ENCODE assay signal across 17 mouse cellular contexts in the genomic region with DNA sequence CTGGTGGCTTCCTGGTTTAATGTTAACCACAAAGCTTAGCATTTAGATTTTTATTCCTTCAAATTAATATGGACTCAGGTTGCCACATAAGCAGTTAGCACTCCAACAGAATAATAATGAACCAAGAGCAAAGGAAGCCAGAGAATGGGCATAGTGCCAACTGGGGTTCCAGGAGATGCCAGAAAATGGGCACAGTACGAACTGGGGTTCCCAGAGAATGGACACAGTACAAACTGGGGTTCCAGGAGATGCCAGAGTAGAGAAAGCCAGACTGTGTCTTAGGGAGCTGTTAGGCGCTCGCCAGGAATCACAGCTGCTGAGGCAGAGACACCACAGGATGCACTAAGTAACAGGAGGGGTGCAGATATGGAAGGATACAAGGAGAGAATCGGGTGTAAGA.
DNase-seq lines count a peak whose midpoint lies in the region; TF ChIP-seq lines count a peak whose summit lies in the region.
"Had no signal": no experiment of that assay in that cellular context is flagged by ENCODE, and none has a peak within 500 bp of the region (broad histone marks: within the 10 kb centered on the region; RNA-seq: fewer than 3 reads in every experiment).

No protein-coding gene starts in this region.

- no peak overlapping the region for H3K9ac ChIP-seq in heart, adult 2 months (ENCODE audit: low read depth, low read length)
- H3K9ac ChIP-seq: heart, embryonic 12.5 days; liver, embryonic 12.5 days had no signal

- TF ChIP-seq CTCF in heart, adult 2 months (IDR thresholded peaks at IDR 0.05), result no peak

- intact Hi-C loops in heart, adult 2 months (cut with DNase I), result no loop called here

- no peak overlapping the region for H3K4me3 ChIP-seq in heart, adult 2 months
- H3K4me3 ChIP-seq: heart, embryonic 12.5 days; limb, embryonic 10.5 days; liver, embryonic 12.5 days; megakaryocyte, embryonic 14.5 days had no signal

- DNase-seq in layer of hippocampus, adult 11-12 months (ENCODE audit: low spot score), result peak; percentile 46
- no peak for DNase-seq in layer of hippocampus, postnatal 25 days (ENCODE audit: extremely low spot score in 1 of 2, low spot score in 1 of 2)
- DNase-seq in right cerebral cortex, postnatal 14 days, result peak; percentile 17
- no peak for DNase-seq in right cerebral cortex, adult 2 months (ENCODE audit: low spot score in 2 of 2)
- DNase-seq in cerebellum, postnatal 14 days, result peak; percentile 62 to 66
- DNase-seq in thymus, postnatal 14 days, result no peak
- no peak for DNase-seq in heart, adult 2 months
- DNase-seq: adrenal gland, adult 8-10 months; embryo, embryonic 11 days; gastrocnemius, postnatal 36 days; heart, postnatal 4 days; right cerebral cortex, postnatal 4 days had no signal

- H3K79me2 ChIP-seq in heart, adult 2 months (replicated peaks; ENCODE audit: control insufficient read depth, insufficient read depth, low read length), result no peaks in the 10 kb centered on the region

- no peak overlapping the region for H3K27ac ChIP-seq in heart, adult 2 months
- H3K27ac ChIP-seq: kidney, postnatal 0 days; limb, embryonic 10.5 days; liver, embryonic 12.5 days had no signal

- H3K27me3 ChIP-seq in heart, adult 2 months (ENCODE audit: control insufficient read depth, insufficient read depth, low read length), result no peaks in the 10 kb centered on the region
- H3K27me3 ChIP-seq: heart, embryonic 12.5 days; liver, embryonic 12.5 days had no signal

- WGBS in heart, adult 2 months, result 80% methylated on average over 4 of the region's 4 CpGs

- TF ChIP-seq EP300 in heart, adult 2 months (IDR thresholded peaks at IDR 0.05; ENCODE audit: insufficient read depth, low read depth, low read length), result no peak

- H3K36me3 ChIP-seq in heart, adult 2 months (ENCODE audit: control insufficient read depth, insufficient read depth, low read length), result peaks cover 2% of the 10 kb centered on the region; the same call in 1 of the 2 replicates

- no peaks in the 10 kb centered on the region for H3K4me1 ChIP-seq in heart, adult 2 months (ENCODE audit: control insufficient read depth, insufficient read depth, low read length)
- H3K4me1 ChIP-seq: limb, embryonic 10.5 days; liver, embryonic 12.5 days had no signal

- no peak for TF ChIP-seq POLR2A in heart, adult 2 months (IDR thresholded peaks at IDR 0.05; ENCODE audit: insufficient read depth, low read depth, low read length)

Comparison
In these comparisons a context has a peak if more than half of its experiments do, and no peak if none do; other contexts are left out.
1. DNase-seq: peak in layer of hippocampus, adult 11-12 months (single experiment), right cerebral cortex, postnatal 14 days (single experiment) and cerebellum, postnatal 14 days (2 of 2); none in layer of hippocampus, postnatal 25 days (0 of 2), right cerebral cortex, adult 2 months (0 of 2), thymus, postnatal 14 days (single experiment) and heart, adult 2 months (0 of 2).